Mouse (Mus musculus): Measurements from ENCODE around the gene Clcc1.

- TF ChIP-seq CTCF (IDR thresholded peaks at IDR 0.05; ENCODE audit: low read depth, low read length) (no peak), EP300 (IDR thresholded peaks at IDR 0.05; ENCODE audit: insufficient read depth, low read depth, low read length) (no peak), POLR2A (IDR thresholded peaks at IDR 0.05; ENCODE audit: insufficient read depth, low read length) (no peak)
These were observed 35.3 kb downstream of the Clcc1 start for GRCm38 (mm10) chr3:108689015-108689441.
